Mouse (Mus musculus) forebrain, embryonic 11.5 days (tissue): Measurements from ENCODE around the gene Taf1. TPM values are rescaled to one million over a fixed set of nuclear protein-coding genes. Genes with fewer than 3 reads are reported as not detected.
A peak's percentile ranks its signal among the peaks of the same experiment; 100 is the strongest.

ENCODE experiments used
- ATAC-seq: fragments of 200-750 bp; cut with Nextera tagmentation; replicated peaks from 2 replicates; pipeline ENCODE4 v1.8.0; 2017; ENCODE audit warnings: moderate TSS enrichment; ENCODE audit not compliant: low FRiP score
- DNase-seq: peaks from one replicate; pipeline ENCODE4 v3.0.0-alpha.2; 2017; ENCODE audit warnings: low spot score
- H3K27ac ChIP-seq: fragments of 300-500 bp; sonication (generic); 2 replicates; pipeline ENCODE4 v1.5.1; 2014; ENCODE audit warnings: low read depth, low read length
- H3K27me3 ChIP-seq: fragments of 300-500 bp; sonication (generic); 2 replicates; pipeline ENCODE4 v1.6.1; 2014; ENCODE audit warnings: mild to moderate bottlenecking, low read length, mixed read lengths; ENCODE audit not compliant: control insufficient read depth, insufficient read depth
- H3K36me3 ChIP-seq: fragments of 300-500 bp; sonication (generic); 2 replicates; pipeline ENCODE4 v1.6.1; 2014; ENCODE audit warnings: mild to moderate bottlenecking, low read length, moderate library complexity, mixed read lengths; ENCODE audit not compliant: control insufficient read depth, insufficient read depth
- H3K4me1 ChIP-seq: fragments of 300-500 bp; sonication (generic); replicated peaks from 2 replicates; pipeline ENCODE4 v1.6.1; 2014; ENCODE audit warnings: low read length, mixed read lengths; ENCODE audit not compliant: control insufficient read depth, insufficient read depth
- H3K4me2 ChIP-seq: fragments of 300-500 bp; sonication (generic); 2 replicates; pipeline ENCODE4 v1.6.1; 2014; ENCODE audit warnings: low read depth, mild to moderate bottlenecking, low read length, moderate library complexity, mixed read lengths; ENCODE audit not compliant: severe bottlenecking
- H3K4me3 ChIP-seq: fragments of 300-500 bp; sonication (generic); 2 replicates; pipeline ENCODE4 v1.5.1; 2014; ENCODE audit warnings: low read depth, low read length
- H3K9ac ChIP-seq: fragments of 300-500 bp; sonication (generic); 2 replicates; pipeline ENCODE4 v1.6.1; 2014; ENCODE audit warnings: low read length
- H3K9me3 ChIP-seq: fragments of 300-500 bp; sonication (generic); 2 replicates; pipeline ENCODE4 v1.6.1; 2016; ENCODE audit warnings: low read length, mixed read lengths; ENCODE audit not compliant: control insufficient read depth
- WGBS: fragments of 180-500 bp; shearing (Covaris S2); extraction: QIAGEN DNeasy Blood & Tissue Kit; methylation state at CpG from one replicate; pipeline ENCODE4 v1.1.7; 2014; 5-methylcytosine and 5-hydroxymethylcytosine counted together
- polyA plus RNA-seq: library from polyadenylated mRNA; unstranded; fragments of >200 nt; fragmentation: Nextera tagmentation; extraction: Ambion mirVana; gene quantifications from 2 replicates; pipeline ENCODE4 v1.2.1, GENCODE M21; 2014

Taf1 gene
- polyA plus RNA-seq, 1 experiment from 2014 or later: 28.3 TPM

GRCm38 (mm10) chrX:101616183-101616582, 83.6 kb downstream of the Taf1 start:
- ATAC-seq (no peak), DNase-seq (no peak)
- Histone ChIP-seq H3K4me2 (no peak overlapping the region), H3K27ac (no peak overlapping the region), H3K9me3 (no peaks in the 10 kb centered on the region), H3K36me3 (no peaks in the 10 kb centered on the region), H3K4me3 (no peak overlapping the region), H3K9ac (no peak overlapping the region), H3K4me1 (no peaks in the 10 kb centered on the region), H3K27me3 (no peaks in the 10 kb centered on the region)
- WGBS: 92% methylated on average over 3 of the region's 3 CpGs

- H3K4me1 ChIP-seq: no peaks in the 10 kb centered on the region
- H3K4me3 ChIP-seq: no peak overlapping the region
- no peak overlapping the region for H3K27ac ChIP-seq
- DNase-seq: no peak
- H3K36me3 ChIP-seq: no peaks in the 10 kb centered on the region
- ATAC-seq: no peak
- H3K9ac ChIP-seq: no peak overlapping the region
- H3K4me2 ChIP-seq: no peak overlapping the region
- no peaks in the 10 kb centered on the region for H3K9me3 ChIP-seq
- 79% methylated on average over 10 of the region's 10 CpGs for WGBS
- no peaks in the 10 kb centered on the region for H3K27me3 ChIP-seq
Observed at GRCm38 (mm10) chrX:101617889-101618288, 85.4 kb downstream of the Taf1 start.

GRCm38 (mm10) chrX:101620317-101620716, 87.8 kb downstream of the Taf1 start:
- Histone ChIP-seq H3K4me2 (no peak overlapping the region), H3K9me3 (no peaks in the 10 kb centered on the region), H3K4me3 (no peak overlapping the region), H3K27ac (no peak overlapping the region), H3K9ac (no peak overlapping the region), H3K36me3 (no peaks in the 10 kb centered on the region), H3K27me3 (no peaks in the 10 kb centered on the region), H3K4me1 (no peaks in the 10 kb centered on the region)
- ATAC-seq: no peak
- no peak for DNase-seq
- whole genome bisulfite sequencing: 66% methylated on average over 6 of the region's 6 CpGs

GRCm38 (mm10) chrX:101622539-101622938, 90.0 kb downstream of the Taf1 start:
- no peak for ATAC-seq
- DNase-seq: no peak
- H3K4me2 ChIP-seq: no peak overlapping the region
- no peaks in the 10 kb centered on the region for H3K36me3 ChIP-seq
- H3K4me1 ChIP-seq: no peaks in the 10 kb centered on the region
- no peaks in the 10 kb centered on the region for H3K27me3 ChIP-seq
- H3K9me3 ChIP-seq: no peaks in the 10 kb centered on the region
- no peak overlapping the region for H3K27ac ChIP-seq
- no peak overlapping the region for H3K4me3 ChIP-seq
- H3K9ac ChIP-seq: no peak overlapping the region
- 55% methylated on average over 3 of the region's 3 CpGs for WGBS

GRCm38 (mm10) chrX:101636821-101637525, 104.4 kb downstream of the Taf1 start:
- WGBS: 30% methylated on average over 7 of the region's 9 CpGs
- Histone ChIP-seq H3K9ac (no peak overlapping the region), H3K9me3 (no peaks in the 10 kb centered on the region), H3K27ac (no peak overlapping the region), H3K36me3 (no peaks in the 10 kb centered on the region), H3K4me3 (no peak overlapping the region), H3K27me3 (no peaks in the 10 kb centered on the region; the same call in 1 of the 2 replicates), H3K4me2 (no peak overlapping the region), H3K4me1 (no peaks in the 10 kb centered on the region)
- DNase-seq (no peak), ATAC-seq (no peak)

- WGBS: 27% methylated on average over 3 of the region's 3 CpGs
- Histone ChIP-seq H3K4me1 (no peaks in the 10 kb centered on the region), H3K36me3 (no peaks in the 10 kb centered on the region; the same call in 1 of the 2 replicates), H3K27ac (no peak overlapping the region), H3K9ac (no peak overlapping the region), H3K27me3 (no peaks in the 10 kb centered on the region; the same call in 1 of the 2 replicates), H3K9me3 (no peaks in the 10 kb centered on the region), H3K4me2 (peak overlapping the region; percentile 50), H3K4me3 (no peak overlapping the region)
- DNase-seq (no peak), ATAC-seq (no peak)
Observed at GRCm38 (mm10) chrX:101638856-101639255, 106.3 kb downstream of the Taf1 start.

- H3K36me3 ChIP-seq: no peaks in the 10 kb centered on the region; the same call in 1 of the 2 replicates
- peak overlapping the region; percentile 50 for H3K4me2 ChIP-seq
- DNase-seq (no peak), ATAC-seq (no peak)
- H3K4me3 ChIP-seq: peak overlapping the region; percentile 64
- WGBS: 17% methylated on average over 13 of the region's 13 CpGs
- no peaks in the 10 kb centered on the region for H3K9me3 ChIP-seq
- H3K27me3 ChIP-seq: no peaks in the 10 kb centered on the region; the same call in 1 of the 2 replicates
- peak overlapping the region; percentile 45 for H3K9ac ChIP-seq
- no peak overlapping the region for H3K27ac ChIP-seq
- no peaks in the 10 kb centered on the region for H3K4me1 ChIP-seq
Observed at GRCm38 (mm10) chrX:101639306-101639705, 106.8 kb downstream of the Taf1 start.

GRCm38 (mm10) chrX:101639741-101640166, 107.2 kb downstream of the Taf1 start, which contains the start of gene Ogt:
Ogt (plus strand) TSS chrX:101640060.
- H3K4me2 ChIP-seq: peak within 1 kb of the TSS; percentile 50
- peak; percentile 93 for ATAC-seq
- H3K9ac ChIP-seq: peak within 1 kb of the TSS; percentile 87
- DNase-seq: peak; percentile 88
- 18% methylated on average over 24 of the region's 24 CpGs for WGBS
- no peaks in the 10 kb centered on the region for H3K4me1 ChIP-seq
- peak within 1 kb of the TSS; percentile 64 for H3K4me3 ChIP-seq
- peak within 1 kb of the TSS; percentile 66 for H3K27ac ChIP-seq
- no peaks in the 10 kb centered on the region for H3K9me3 ChIP-seq
- H3K27me3 ChIP-seq: no peaks in the 10 kb centered on the region; the same call in 1 of the 2 replicates
- no peaks in the 10 kb centered on the region; the same call in 1 of the 2 replicates for H3K36me3 ChIP-seq
